Mouse (Mus musculus): ENCODE measurements around the gene Nos1. TPM values are rescaled to one million over a fixed set of nuclear protein-coding genes. Genes with fewer than 3 reads are reported as not detected.

The Nos1 gene
- polyA plus RNA-seq, 1 experiment from 2014 or later = 1.7 TPM

GRCm38 (mm10) chr5:117802071-117802521 lies 21.3 kb downstream of the Nos1 start:
- no peak overlapping the region for H3K4me3 ChIP-seq
- ATAC-seq = no peak
- no peaks in the 10 kb centered on the region for H3K4me1 ChIP-seq
- H3K9me3 ChIP-seq (replicated peaks) = no peaks in the 10 kb centered on the region
- H3K27me3 ChIP-seq = no peaks in the 10 kb centered on the region
- no peaks in the 10 kb centered on the region for H3K36me3 ChIP-seq (ENCODE audit: poor library complexity, severe bottlenecking)
- WGBS = 85% methylated on average over 11 of the region's 11 CpGs
- H3K4me2 ChIP-seq = no peak overlapping the region
- H3K9ac ChIP-seq = no peak overlapping the region
- H3K27ac ChIP-seq = no peak overlapping the region

DNA sequence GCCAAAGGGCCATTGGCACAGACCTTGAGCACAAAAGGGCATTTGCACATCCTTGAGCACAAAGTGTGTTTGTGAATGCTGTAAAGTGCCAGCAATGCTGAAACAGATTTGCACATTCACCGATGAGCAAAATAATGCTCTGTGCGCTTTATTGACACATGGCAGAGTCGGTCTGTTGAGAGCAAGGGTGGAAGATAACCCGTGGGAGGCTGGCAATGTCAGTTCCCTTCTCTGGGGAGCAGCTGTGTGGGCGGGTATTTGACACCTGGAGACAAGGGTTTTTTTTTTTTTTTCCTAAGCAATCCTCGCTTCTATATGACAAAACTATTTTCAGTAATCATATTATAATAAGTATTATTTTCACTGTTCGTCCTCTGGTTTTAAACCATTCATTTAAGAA lies 22.7 kb downstream of the Nos1 start:
- Histone ChIP-seq H3K9me3 (replicated peaks) (no peaks in the 10 kb centered on the region), H3K4me1 (no peaks in the 10 kb centered on the region), H3K27ac (no peak overlapping the region), H3K9ac (no peak overlapping the region), H3K36me3 (ENCODE audit: poor library complexity, severe bottlenecking) (no peaks in the 10 kb centered on the region), H3K27me3 (no peaks in the 10 kb centered on the region), H3K4me3 (no peak overlapping the region), H3K4me2 (no peak overlapping the region)
- ATAC-seq = no peak
- 72% methylated on average over 7 of the region's 7 CpGs for WGBS

GRCm38 (mm10) chr5:117810930-117811329 lies 30.1 kb downstream of the Nos1 start:
- Histone ChIP-seq H3K4me3 (no peak overlapping the region), H3K4me1 (no peaks in the 10 kb centered on the region), H3K36me3 (ENCODE audit: poor library complexity, severe bottlenecking) (no peaks in the 10 kb centered on the region), H3K9me3 (replicated peaks) (no peaks in the 10 kb centered on the region), H3K27ac (no peak overlapping the region), H3K9ac (no peak overlapping the region), H3K27me3 (no peaks in the 10 kb centered on the region), H3K4me2 (no peak overlapping the region)
- WGBS = 92% methylated on average over 7 of the region's 7 CpGs
- ATAC-seq = no peak

- H3K27ac ChIP-seq = no peak overlapping the region
- no peaks in the 10 kb centered on the region for H3K36me3 ChIP-seq (ENCODE audit: poor library complexity, severe bottlenecking)
- ATAC-seq = no peak
- H3K27me3 ChIP-seq = no peaks in the 10 kb centered on the region
- no peaks in the 10 kb centered on the region for H3K4me1 ChIP-seq
- no peak overlapping the region for H3K9ac ChIP-seq
- 87% methylated on average over 6 of the region's 6 CpGs for WGBS
- no peaks in the 10 kb centered on the region for H3K9me3 ChIP-seq (replicated peaks)
- H3K4me3 ChIP-seq = no peak overlapping the region
- H3K4me2 ChIP-seq = no peak overlapping the region
These were observed 38.0 kb downstream of the Nos1 start for GRCm38 (mm10) chr5:117818800-117819199.

- no peak overlapping the region for H3K9ac ChIP-seq
- WGBS = 81% methylated on average over 7 of the region's 7 CpGs
- H3K4me1 ChIP-seq = no peaks in the 10 kb centered on the region; the same call in 1 of the 2 replicates
- no peaks in the 10 kb centered on the region for H3K27me3 ChIP-seq
- ATAC-seq = no peak
- no peak overlapping the region for H3K4me3 ChIP-seq
- H3K36me3 ChIP-seq (ENCODE audit: poor library complexity, severe bottlenecking) = no peaks in the 10 kb centered on the region
- no peak overlapping the region for H3K27ac ChIP-seq
- H3K9me3 ChIP-seq (replicated peaks) = no peaks in the 10 kb centered on the region
- H3K4me2 ChIP-seq = no peak overlapping the region
These were observed 39.6 kb downstream of the Nos1 start for GRCm38 (mm10) chr5:117820445-117820844.

DNA sequence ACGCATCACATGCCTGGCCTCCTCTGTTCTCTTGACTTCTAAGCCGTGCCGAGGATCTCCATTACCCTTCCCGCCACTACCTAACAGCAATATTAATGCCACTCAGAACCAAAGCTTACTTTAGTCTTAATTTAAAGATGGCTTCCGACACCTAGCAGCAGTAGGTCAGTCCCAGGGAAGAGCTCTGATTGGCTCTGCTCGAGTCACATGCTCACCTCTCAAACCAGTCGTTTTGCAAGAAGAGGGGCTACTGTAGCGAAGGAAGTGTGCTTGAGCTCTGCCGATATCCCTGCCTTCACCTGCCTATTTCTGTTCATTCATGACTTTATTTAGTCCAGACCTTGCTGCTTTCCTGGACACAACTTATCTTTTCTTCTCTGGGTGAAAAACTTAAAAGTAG lies 43.0 kb downstream of the Nos1 start:
- Histone ChIP-seq H3K4me1 (no peaks in the 10 kb centered on the region; the same call in 1 of the 2 replicates), H3K27me3 (no peaks in the 10 kb centered on the region), H3K9me3 (replicated peaks) (no peaks in the 10 kb centered on the region), H3K9ac (no peak overlapping the region), H3K4me2 (no peak overlapping the region), H3K4me3 (no peak overlapping the region), H3K36me3 (ENCODE audit: poor library complexity, severe bottlenecking) (no peaks in the 10 kb centered on the region), H3K27ac (no peak overlapping the region)
- 89% methylated on average over 9 of the region's 9 CpGs for WGBS
- no peak for ATAC-seq

DNA sequence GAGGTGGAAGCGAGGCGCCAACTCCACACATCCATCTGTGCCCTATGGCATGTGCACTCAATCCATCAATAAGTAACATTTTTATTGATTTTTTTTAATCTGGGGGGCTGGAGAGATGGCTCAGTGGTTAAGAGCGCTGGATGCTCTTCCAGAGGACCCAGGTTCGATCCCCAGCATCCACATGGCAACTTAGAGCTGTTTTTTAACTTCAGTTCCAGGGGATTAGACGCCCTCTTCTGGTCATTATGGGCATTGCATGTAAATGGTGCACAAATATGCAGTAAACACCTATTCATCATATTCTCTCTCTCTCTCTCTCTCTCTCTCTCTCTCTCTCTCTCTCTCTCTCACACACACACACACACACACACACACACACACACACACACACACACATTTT lies 43.7 kb downstream of the Nos1 start:
- 79% methylated on average over 5 of the region's 5 CpGs for WGBS

DNA sequence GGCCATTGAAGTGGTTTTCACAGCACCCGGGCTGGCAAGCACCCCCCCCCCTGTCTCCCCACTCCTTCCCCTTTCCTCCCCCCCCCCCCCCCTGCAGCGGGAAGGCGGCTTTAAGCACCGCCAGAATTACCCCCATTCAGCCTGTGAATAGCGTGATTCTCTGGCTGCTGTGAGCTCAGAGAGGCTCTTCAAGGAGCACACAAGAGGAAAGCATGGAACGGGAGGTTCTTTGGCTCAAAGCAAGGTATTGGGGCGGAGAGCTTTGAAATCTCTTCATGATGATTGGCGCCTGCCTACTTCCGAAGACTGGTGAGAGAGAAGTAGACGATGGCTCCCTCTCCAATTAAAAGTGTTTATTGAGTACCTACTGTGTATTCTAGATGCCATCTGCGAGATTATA lies 44.5 kb downstream of the Nos1 start:
- 41% methylated on average over 11 of the region's 11 CpGs for WGBS
- Histone ChIP-seq H3K9me3 (replicated peaks) (no peaks in the 10 kb centered on the region), H3K27ac (no peak overlapping the region), H3K4me2 (no peak overlapping the region), H3K36me3 (ENCODE audit: poor library complexity, severe bottlenecking) (no peaks in the 10 kb centered on the region), H3K27me3 (no peaks in the 10 kb centered on the region), H3K4me3 (no peak overlapping the region), H3K4me1 (no peaks in the 10 kb centered on the region; the same call in 1 of the 2 replicates), H3K9ac (no peak overlapping the region)
- no peak for ATAC-seq

More for the DNA sequence above, 43.7 kb downstream of the Nos1 start:
- Histone ChIP-seq H3K9ac (no peak overlapping the region), H3K36me3 (ENCODE audit: poor library complexity, severe bottlenecking) (no peaks in the 10 kb centered on the region), H3K27me3 (no peaks in the 10 kb centered on the region), H3K4me2 (no peak overlapping the region), H3K27ac (no peak overlapping the region), H3K4me1 (no peaks in the 10 kb centered on the region; the same call in 1 of the 2 replicates), H3K9me3 (replicated peaks) (no peaks in the 10 kb centered on the region), H3K4me3 (no peak overlapping the region)
- no peak for ATAC-seq

DNA sequence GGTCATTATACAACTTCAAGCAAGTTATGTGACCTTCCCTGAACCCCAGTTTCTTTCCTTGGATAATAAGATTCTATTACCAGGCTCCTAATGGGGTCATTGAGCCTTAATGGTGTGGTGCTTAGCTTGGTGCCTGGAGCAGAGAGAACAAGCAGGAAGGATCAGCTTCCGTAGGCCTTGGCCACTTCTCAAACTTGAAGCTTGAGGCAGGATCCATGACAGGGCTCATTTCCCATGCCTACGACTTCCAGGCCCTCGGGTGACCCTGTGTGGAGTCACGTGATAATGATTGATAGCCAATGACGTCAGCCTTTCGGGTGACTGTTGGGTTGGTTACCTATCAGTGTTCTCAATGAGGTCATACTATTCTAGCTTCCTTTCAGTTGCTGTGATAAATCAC lies 46.5 kb downstream of the Nos1 start:
- H3K27ac ChIP-seq = no peak overlapping the region
- WGBS = 92% methylated on average over 6 of the region's 6 CpGs

DNA sequence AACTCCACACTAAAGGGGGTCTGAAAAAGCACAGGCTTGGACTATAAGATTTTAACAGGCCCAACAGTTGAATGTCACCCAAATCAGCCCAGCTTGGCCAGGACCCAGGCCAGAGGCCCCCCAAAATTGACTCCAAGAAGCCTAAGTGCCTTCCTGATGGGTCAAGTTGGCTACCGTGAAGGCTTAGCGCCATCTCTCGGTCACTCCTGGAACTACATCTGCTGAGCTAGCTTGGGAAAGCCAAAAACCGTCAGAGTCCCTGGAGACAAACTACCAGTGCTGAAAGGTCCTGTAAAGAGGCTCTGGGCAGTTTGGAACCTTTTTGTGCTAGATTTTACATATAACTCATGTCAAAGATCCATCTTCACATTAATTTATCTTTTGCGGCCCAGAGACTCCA lies 56.1 kb downstream of the Nos1 start:
- Histone ChIP-seq H3K27me3 (peaks cover 27% of the 10 kb centered on the region), H3K4me2 (no peak overlapping the region), H3K36me3 (ENCODE audit: poor library complexity, severe bottlenecking) (no peaks in the 10 kb centered on the region), H3K4me1 (peaks cover 23% of the 10 kb centered on the region), H3K9ac (no peak overlapping the region), H3K27ac (no peak overlapping the region), H3K4me3 (no peak overlapping the region), H3K9me3 (replicated peaks) (no peaks in the 10 kb centered on the region; the same call in none of the 2 replicates)
- WGBS = 16% methylated on average over 5 of the region's 5 CpGs
- ATAC-seq = no peak

More for the DNA sequence above, 46.5 kb downstream of the Nos1 start:
- no peak for ATAC-seq
- Histone ChIP-seq H3K27me3 (no peaks in the 10 kb centered on the region), H3K4me1 (no peaks in the 10 kb centered on the region; the same call in 1 of the 2 replicates), H3K4me2 (no peak overlapping the region), H3K36me3 (ENCODE audit: poor library complexity, severe bottlenecking) (no peaks in the 10 kb centered on the region), H3K9ac (no peak overlapping the region), H3K4me3 (no peak overlapping the region), H3K9me3 (replicated peaks) (no peaks in the 10 kb centered on the region)

- Histone ChIP-seq H3K4me2 (no peak overlapping the region), H3K9ac (no peak overlapping the region), H3K36me3 (ENCODE audit: poor library complexity, severe bottlenecking) (no peaks in the 10 kb centered on the region), H3K27ac (no peak overlapping the region), H3K9me3 (replicated peaks) (no peaks in the 10 kb centered on the region; the same call in none of the 2 replicates), H3K4me3 (no peak overlapping the region), H3K4me1 (peaks cover 29% of the 10 kb centered on the region), H3K27me3 (peaks cover 35% of the 10 kb centered on the region)
- 12% methylated on average over 9 of the region's 9 CpGs for WGBS
- no peak for ATAC-seq
These were observed 56.9 kb downstream of the Nos1 start for GRCm38 (mm10) chr5:117837731-117838130.

GRCm38 (mm10) chr5:117839501-117839900 lies 58.7 kb downstream of the Nos1 start:
- Histone ChIP-seq H3K36me3 (ENCODE audit: poor library complexity, severe bottlenecking) (no peaks in the 10 kb centered on the region), H3K27ac (no peak overlapping the region), H3K4me1 (peaks cover 29% of the 10 kb centered on the region), H3K4me2 (no peak overlapping the region), H3K9me3 (replicated peaks) (no peaks in the 10 kb centered on the region; the same call in 1 of the 2 replicates), H3K27me3 (peaks cover 53% of the 10 kb centered on the region), H3K4me3 (no peak overlapping the region), H3K9ac (no peak overlapping the region)
- ATAC-seq = no peak
- WGBS = 74% methylated on average over 7 of the region's 7 CpGs

DNA sequence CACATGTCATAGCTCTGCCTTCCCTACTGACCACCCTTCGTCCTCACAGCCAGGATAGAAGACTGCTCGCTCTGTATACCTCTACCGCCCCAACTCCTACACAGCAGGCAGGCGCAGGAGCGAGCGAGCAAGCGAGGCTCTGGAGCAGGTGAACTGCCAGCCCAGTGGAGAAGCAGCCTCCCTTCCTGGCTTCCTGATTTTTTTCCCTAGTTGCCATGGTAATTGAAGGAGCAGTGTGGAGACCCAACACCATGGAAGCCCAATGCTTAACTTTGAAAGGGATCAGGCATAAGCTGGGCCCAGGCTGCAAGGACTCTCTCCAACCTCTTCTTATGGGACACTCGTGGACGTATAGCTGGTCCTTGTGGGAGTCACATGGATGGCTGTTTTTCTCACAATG lies 59.4 kb downstream of the Nos1 start:
- Histone ChIP-seq H3K4me3 (no peak overlapping the region), H3K9me3 (replicated peaks) (no peaks in the 10 kb centered on the region), H3K36me3 (ENCODE audit: poor library complexity, severe bottlenecking) (no peaks in the 10 kb centered on the region), H3K27me3 (peaks cover 58% of the 10 kb centered on the region), H3K9ac (no peak overlapping the region), H3K27ac (no peak overlapping the region), H3K4me2 (no peak overlapping the region), H3K4me1 (peaks cover 29% of the 10 kb centered on the region)
- ATAC-seq = 0 out of 2 replicates have a peak, but pooled peaks have one; percentile 29
- 38% methylated on average over 9 of the region's 9 CpGs for WGBS
